Mouse (Mus musculus): ENCODE results near the gene Slc39a5. TPM values are rescaled to one million over a fixed set of nuclear protein-coding genes. Genes with fewer than 3 reads are reported as not detected.

Slc39a5 gene
- polyA plus RNA-seq, 1 experiment: 301 TPM

GRCm38 (mm10) chr10:128361836-128362235 lies 39.2 kb downstream of the Slc39a5 start:
- Histone ChIP-seq H3K4me1 (ENCODE audit: control insufficient read depth, insufficient read depth, insufficient read length, low read length) (no peaks in the 10 kb centered on the region), H3K36me3 (ENCODE audit: control insufficient read depth, insufficient read depth, low read length) (peaks cover 61% of the 10 kb centered on the region), H3K27me3 (ENCODE audit: control insufficient read depth, insufficient read depth, low read length) (no peaks in the 10 kb centered on the region), H3K27ac (ENCODE audit: insufficient read depth, low read depth, low read length) (no peak overlapping the region), H3K4me3 (ENCODE audit: low read depth, low read length) (no peak overlapping the region)
- 83% methylated on average over 6 of the region's 6 CpGs for WGBS
- no peak for TF ChIP-seq POLR2A (IDR thresholded peaks at IDR 0.05; ENCODE audit: low read depth, low read length)
- no peak for TF ChIP-seq CTCF (IDR thresholded peaks at IDR 0.05; ENCODE audit: extremely low read depth, insufficient read length, insufficient replicate concordance, low read depth, low read length)

GRCm38 (mm10) chr10:128359226-128359625 lies 41.8 kb downstream of the Slc39a5 start:
- peaks cover 66% of the 10 kb centered on the region for H3K36me3 ChIP-seq (ENCODE audit: control insufficient read depth, insufficient read depth, low read length)
- WGBS: 83% methylated on average over 6 of the region's 6 CpGs
- TF ChIP-seq CTCF (IDR thresholded peaks at IDR 0.05; ENCODE audit: extremely low read depth, insufficient read length, insufficient replicate concordance, low read depth, low read length) (no peak), POLR2A (IDR thresholded peaks at IDR 0.05; ENCODE audit: low read depth, low read length) (no peak)

DNA sequence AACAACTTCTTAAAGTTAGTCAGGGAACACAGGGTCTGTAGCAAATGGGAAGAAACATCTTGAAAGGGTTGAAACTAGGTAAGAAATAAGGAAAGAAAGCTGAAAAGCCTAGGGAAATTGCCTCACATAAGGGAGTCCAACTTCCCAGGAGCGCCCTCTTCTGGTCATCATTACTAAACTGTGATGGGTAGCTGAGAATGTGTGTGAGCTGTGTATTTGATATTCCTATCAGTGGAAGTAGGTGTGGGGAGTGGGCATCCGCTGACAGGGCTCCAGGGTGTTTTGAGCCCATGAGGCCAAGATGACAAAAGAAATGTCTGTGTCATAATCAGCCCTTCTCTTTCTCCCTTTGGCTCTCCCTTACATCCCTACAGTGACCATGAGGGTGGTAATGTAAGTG lies 42.2 kb downstream of the Slc39a5 start:
- WGBS: 42% methylated on average over 2 of the region's 2 CpGs
- Histone ChIP-seq H3K4me3 (ENCODE audit: low read depth, low read length) (no peak overlapping the region), H3K27me3 (ENCODE audit: control insufficient read depth, insufficient read depth, low read length) (no peaks in the 10 kb centered on the region), H3K4me1 (ENCODE audit: control insufficient read depth, insufficient read depth, insufficient read length, low read length) (no peaks in the 10 kb centered on the region), H3K36me3 (ENCODE audit: control insufficient read depth, insufficient read depth, low read length) (peaks cover 70% of the 10 kb centered on the region), H3K27ac (ENCODE audit: insufficient read depth, low read depth, low read length) (no peak overlapping the region)
- TF ChIP-seq CTCF (IDR thresholded peaks at IDR 0.05; ENCODE audit: extremely low read depth, insufficient read length, insufficient replicate concordance, low read depth, low read length) (peak; percentile 43; the same call in 1 of the 2 replicates), POLR2A (IDR thresholded peaks at IDR 0.05; ENCODE audit: low read depth, low read length) (no peak)

More at GRCm38 (mm10) chr10:128359226-128359625, 41.8 kb downstream of the Slc39a5 start:
- Histone ChIP-seq H3K4me1 (ENCODE audit: control insufficient read depth, insufficient read depth, insufficient read length, low read length) (no peaks in the 10 kb centered on the region), H3K27me3 (ENCODE audit: control insufficient read depth, insufficient read depth, low read length) (no peaks in the 10 kb centered on the region), H3K4me3 (ENCODE audit: low read depth, low read length) (no peak overlapping the region), H3K27ac (ENCODE audit: insufficient read depth, low read depth, low read length) (no peak overlapping the region)

GRCm38 (mm10) chr10:128347541-128347940 lies 53.5 kb downstream of the Slc39a5 start:
- WGBS: 87% methylated on average over 8 of the region's 8 CpGs
- Histone ChIP-seq H3K27me3 (ENCODE audit: control insufficient read depth, insufficient read depth, low read length) (no peaks in the 10 kb centered on the region), H3K4me1 (ENCODE audit: control insufficient read depth, insufficient read depth, insufficient read length, low read length) (peaks cover 6% of the 10 kb centered on the region; the same call in 1 of the 2 replicates), H3K4me3 (ENCODE audit: low read depth, low read length) (no peak overlapping the region), H3K27ac (ENCODE audit: insufficient read depth, low read depth, low read length) (no peak overlapping the region), H3K36me3 (ENCODE audit: control insufficient read depth, insufficient read depth, low read length) (peaks cover 40% of the 10 kb centered on the region)
- TF ChIP-seq POLR2A (IDR thresholded peaks at IDR 0.05; ENCODE audit: low read depth, low read length): no peak
- no peak for TF ChIP-seq CTCF (IDR thresholded peaks at IDR 0.05; ENCODE audit: extremely low read depth, insufficient read length, insufficient replicate concordance, low read depth, low read length)

Other genes starting within 250 kb of the Slc39a5 start
- gene Rbms2, start 220.9 kb downstream of the Slc39a5 start, polyA plus RNA-seq (2012; rRNA removed): 20.8 and 34.9 TPM in 2 replicates
- 7.5 and 28.7 TPM in 2 replicates for gene Gls2, start 206.8 kb downstream of the Slc39a5 start, polyA plus RNA-seq (2012; rRNA removed)
- gene Spryd4, start 189.4 kb downstream of the Slc39a5 start, polyA plus RNA-seq (2012; rRNA removed): 9.4 and 10.5 TPM in 2 replicates
- gene Mip, start 175.4 kb downstream of the Slc39a5 start, polyA plus RNA-seq (2012; rRNA removed): not detected in 2 replicates
- 1.5 and 2.0 TPM in 2 replicates for gene Timeless, start 169.2 kb downstream of the Slc39a5 start, polyA plus RNA-seq (2012; rRNA removed)
- 0.05 TPM in 1 of 2 replicates, not detected in the other for gene Apon, start 147.1 kb downstream of the Slc39a5 start, polyA plus RNA-seq (2012; rRNA removed)
- gene Apof, start 132.6 kb downstream of the Slc39a5 start, polyA plus RNA-seq (2012; rRNA removed): 0.08 TPM in 1 of 2 replicates, not detected in the other
- 15.3 and 46.8 TPM in 2 replicates for gene Stat2, start 130.7 kb downstream of the Slc39a5 start, polyA plus RNA-seq (2012; rRNA removed)
- gene Il23a, start 102.5 kb downstream of the Slc39a5 start, polyA plus RNA-seq (2012; rRNA removed): not detected in 2 replicates
- 10.3 and 17.7 TPM in 2 replicates for gene Pan2, start 97.9 kb downstream of the Slc39a5 start, polyA plus RNA-seq (2012; rRNA removed)
- gene Cnpy2, start 78.8 kb downstream of the Slc39a5 start, polyA plus RNA-seq (2012; rRNA removed): 31.8 and 46.6 TPM in 2 replicates
- gene Cs, start 63.5 kb downstream of the Slc39a5 start, polyA plus RNA-seq (2012; rRNA removed): 233 and 588 TPM in 2 replicates
- gene Coq10a, start 32.2 kb downstream of the Slc39a5 start, polyA plus RNA-seq (2012; rRNA removed): 36.5 and 79.1 TPM in 2 replicates
- 15.3 and 22.1 TPM in 2 replicates for gene Ankrd52, start 24.1 kb downstream of the Slc39a5 start, polyA plus RNA-seq (2012; rRNA removed)
- gene Nabp2, start 10.3 kb upstream of the Slc39a5 start, polyA plus RNA-seq (2012; rRNA removed): 21.6 and 37.8 TPM in 2 replicates
- 11.0 and 23.0 TPM in 2 replicates for gene Rnf41, start 10.4 kb upstream of the Slc39a5 start, polyA plus RNA-seq (2012; rRNA removed)
- 44.0 and 98.4 TPM in 2 replicates for gene Smarcc2, start 58.0 kb upstream of the Slc39a5 start, polyA plus RNA-seq (2012; rRNA removed)
- gene Myl6, start 92.9 kb upstream of the Slc39a5 start, polyA plus RNA-seq (2012; rRNA removed): 492 and 749 TPM in 2 replicates
- gene Myl6b, start 97.5 kb upstream of the Slc39a5 start, polyA plus RNA-seq (2012; rRNA removed): 0.43 and 1.2 TPM in 2 replicates
- gene Esyt1, start 124.6 kb upstream of the Slc39a5 start, polyA plus RNA-seq (2012; rRNA removed): 20.0 and 26.3 TPM in 2 replicates
- 6.4 and 15.2 TPM in 2 replicates for gene Zc3h10, start 146.5 kb upstream of the Slc39a5 start, polyA plus RNA-seq (2012; rRNA removed)
- gene Rpl41, start 148.1 kb upstream of the Slc39a5 start, polyA plus RNA-seq (2012; rRNA removed): 1,613 and 1,655 TPM in 2 replicates
- 3.2 and 6.9 TPM in 2 replicates for gene Pa2g4, start 164.8 kb upstream of the Slc39a5 start, polyA plus RNA-seq (2012; rRNA removed)
- 32.3 and 127 TPM in 2 replicates for gene Erbb3, start 188.4 kb upstream of the Slc39a5 start, polyA plus RNA-seq (2012; rRNA removed)
- gene Rps26, start 225.5 kb upstream of the Slc39a5 start, polyA plus RNA-seq (2012; rRNA removed): 439 and 930 TPM in 2 replicates
- gene Ikzf4, start 244.8 kb upstream of the Slc39a5 start, polyA plus RNA-seq (2012; rRNA removed): 0.65 and 0.95 TPM in 2 replicates